Mouse (Mus musculus) hindbrain, embryonic 14.5 days (tissue): ENCODE results near the gene Cdc6. TPM values are rescaled to one million over a fixed set of nuclear protein-coding genes. Genes with fewer than 3 reads are reported as not detected.
"Not testable (repeated sequence)": the region's sequence is repeated elsewhere in the genome, so short reads cannot be mapped to it uniquely, and the experiment has no call there.

ENCODE experiments used
- ATAC-seq: fragments of 200-750 bp; cut with Nextera tagmentation; 2 replicates; pipeline ENCODE4 v1.8.0; 2017; ENCODE audit warnings: moderate number of reproducible peaks, mild to moderate bottlenecking, moderate TSS enrichment, moderate library complexity; ENCODE audit not compliant: low FRiP score
- DNase-seq: peaks from one replicate; pipeline ENCODE4 v3.0.0-alpha.2; 2015; ENCODE audit warnings: low spot score
- H3K27ac ChIP-seq: fragments of 300-500 bp; sonication (generic); 2 replicates; pipeline ENCODE4 v1.5.1; 2014; ENCODE audit warnings: mild to moderate bottlenecking, moderate library complexity
- H3K27me3 ChIP-seq: fragments of 300-500 bp; sonication (generic); 2 replicates; pipeline ENCODE4 v1.6.1; 2014; ENCODE audit warnings: mild to moderate bottlenecking, low read length, mixed read lengths; ENCODE audit not compliant: control insufficient read depth, insufficient read depth
- H3K36me3 ChIP-seq: fragments of 300-500 bp; sonication (generic); replicated peaks from 2 replicates; pipeline ENCODE4 v1.6.1; 2014; ENCODE audit not compliant: control insufficient read depth, insufficient read depth
- H3K4me1 ChIP-seq: fragments of 300-500 bp; sonication (generic); replicated peaks from 2 replicates; pipeline ENCODE4 v1.6.1; 2014; ENCODE audit warnings: antibody characterized with exemption, low read length, mixed read lengths; ENCODE audit not compliant: control insufficient read depth, insufficient read depth
- H3K4me2 ChIP-seq: fragments of 300-500 bp; sonication (generic); replicated peaks from 2 replicates; pipeline ENCODE4 v1.6.1; 2014; ENCODE audit warnings: mild to moderate bottlenecking, moderate library complexity
- H3K4me3 ChIP-seq: fragments of 300-500 bp; sonication (generic); replicated peaks from 2 replicates; pipeline ENCODE4 v1.5.1; 2014; ENCODE audit warnings: mild to moderate bottlenecking, low read length
- H3K9ac ChIP-seq: fragments of 300-500 bp; sonication (generic); 2 replicates; pipeline ENCODE4 v1.6.1; 2014
- H3K9me3 ChIP-seq: fragments of 300-500 bp; sonication (generic); 2 replicates; pipeline ENCODE4 v1.6.1; 2016; ENCODE audit warnings: low read length; ENCODE audit not compliant: control insufficient read depth
- WGBS: fragments of 180-500 bp; shearing (Covaris S2); extraction: QIAGEN DNeasy Blood & Tissue Kit; methylation state at CpG from one replicate; pipeline ENCODE4 v1.1.7; 2014; 5-methylcytosine and 5-hydroxymethylcytosine counted together
- polyA plus RNA-seq: library from polyadenylated mRNA; unstranded; fragments of >200 nt; fragmentation: Nextera tagmentation; extraction: Ambion mirVana; gene quantifications from 2 replicates; pipeline ENCODE4 v1.2.1, GENCODE M21; 2014

The Cdc6 gene
- polyA plus RNA-seq, 1 experiment from 2014 or later, result 4.3 TPM

GRCm38 (mm10) chr11:98933847-98934246 lies 26.2 kb downstream of the Cdc6 start:
- not testable (repeated sequence) for DNase-seq, H3K9ac ChIP-seq, ATAC-seq, H3K4me3 ChIP-seq, H3K9me3 ChIP-seq, H3K36me3 ChIP-seq, H3K27me3 ChIP-seq, H3K27ac ChIP-seq, H3K4me2 ChIP-seq
- H3K4me1 ChIP-seq, result peaks cover 66% of the 10 kb centered on the region
- WGBS, result 93% methylated on average over 2 of the region's 2 CpGs

GRCm38 (mm10) chr11:98934367-98934766 lies 26.8 kb downstream of the Cdc6 start:
- H3K9me3 ChIP-seq, result no peaks in the 10 kb centered on the region
- ATAC-seq, result no peak
- no peaks in the 10 kb centered on the region for H3K36me3 ChIP-seq
- DNase-seq, result no peak
- H3K4me1 ChIP-seq, result peaks cover 65% of the 10 kb centered on the region
- no peak overlapping the region for H3K4me3 ChIP-seq
- H3K9ac ChIP-seq, result no peak overlapping the region
- 92% methylated on average over 3 of the region's 3 CpGs for WGBS
- no peak overlapping the region for H3K27ac ChIP-seq
- no peak overlapping the region for H3K4me2 ChIP-seq
- no peaks in the 10 kb centered on the region for H3K27me3 ChIP-seq

- Histone ChIP-seq H3K4me2 (no peak overlapping the region), H3K27me3 (no peaks in the 10 kb centered on the region), H3K4me3 (no peak overlapping the region), H3K9me3 (no peaks in the 10 kb centered on the region), H3K4me1 (peaks cover 65% of the 10 kb centered on the region), H3K36me3 (no peaks in the 10 kb centered on the region), H3K27ac (no peak overlapping the region), H3K9ac (no peak overlapping the region)
- ATAC-seq (no peak), DNase-seq (no peak)
- WGBS, result 92% methylated on average over 3 of the region's 3 CpGs
Observed at GRCm38 (mm10) chr11:98935123-98935522, 27.5 kb downstream of the Cdc6 start.

GRCm38 (mm10) chr11:98936170-98936569 lies 28.6 kb downstream of the Cdc6 start:
- H3K27me3 ChIP-seq, result no peaks in the 10 kb centered on the region
- no peak for ATAC-seq
- no peaks in the 10 kb centered on the region for H3K9me3 ChIP-seq
- peaks cover 65% of the 10 kb centered on the region for H3K4me1 ChIP-seq
- peak overlapping the region; percentile 47; the same call in 1 of the 2 replicates for H3K4me3 ChIP-seq
- DNase-seq, result no peak
- H3K27ac ChIP-seq, result no peak overlapping the region
- peak overlapping the region; percentile 83 for H3K4me2 ChIP-seq
- 3% methylated on average over 29 of the region's 29 CpGs for WGBS
- peak overlapping the region; percentile 59; the same call in 1 of the 2 replicates for H3K9ac ChIP-seq
- H3K36me3 ChIP-seq, result no peaks in the 10 kb centered on the region

- Histone ChIP-seq H3K9me3 (no peaks in the 10 kb centered on the region), H3K27me3 (no peaks in the 10 kb centered on the region), H3K4me2 (peak overlapping the region; percentile 83), H3K4me1 (peaks cover 65% of the 10 kb centered on the region), H3K9ac (peak overlapping the region; percentile 59), H3K27ac (peak overlapping the region; percentile 10; the same call in 1 of the 2 replicates), H3K36me3 (no peaks in the 10 kb centered on the region), H3K4me3 (peak overlapping the region; percentile 47)
- no peak for DNase-seq
- 3% methylated on average over 23 of the region's 23 CpGs for WGBS
- peak; percentile 26; the same call in 1 of the 2 replicates for ATAC-seq
Observed at GRCm38 (mm10) chr11:98936606-98937409, 29.2 kb downstream of the Cdc6 start.

- Histone ChIP-seq H3K4me1 (peaks cover 65% of the 10 kb centered on the region), H3K4me2 (peak overlapping the region; percentile 83), H3K27me3 (no peaks in the 10 kb centered on the region), H3K9ac (peak overlapping the region; percentile 59), H3K36me3 (no peaks in the 10 kb centered on the region), H3K9me3 (no peaks in the 10 kb centered on the region), H3K4me3 (peak overlapping the region; percentile 47), H3K27ac (peak overlapping the region; percentile 10; the same call in 1 of the 2 replicates)
- peak; percentile 82 for DNase-seq
- WGBS, result under 1% methylated on average over 36 of the region's 38 CpGs
- peak; percentile 89 for ATAC-seq
Observed at GRCm38 (mm10) chr11:98937410-98937913, 29.9 kb downstream of the Cdc6 start.

- H3K4me3 ChIP-seq, result peak overlapping the region; percentile 47
- no peaks in the 10 kb centered on the region for H3K27me3 ChIP-seq
- WGBS, result 1% methylated on average over 39 of the region's 39 CpGs
- no peaks in the 10 kb centered on the region for H3K36me3 ChIP-seq
- no peaks in the 10 kb centered on the region for H3K9me3 ChIP-seq
- peak overlapping the region; percentile 83 for H3K4me2 ChIP-seq
- peak overlapping the region; percentile 59 for H3K9ac ChIP-seq
- H3K27ac ChIP-seq, result peak overlapping the region; percentile 10; the same call in 1 of the 2 replicates
- ATAC-seq (peak; percentile 10; the same call in 1 of the 2 replicates), DNase-seq (no peak)
- peaks cover 65% of the 10 kb centered on the region for H3K4me1 ChIP-seq
Observed at GRCm38 (mm10) chr11:98937914-98938694, 30.5 kb downstream of the Cdc6 start.

GRCm38 (mm10) chr11:98938701-98939083 lies 31.1 kb downstream of the Cdc6 start:
- Histone ChIP-seq H3K27me3 (no peaks in the 10 kb centered on the region), H3K4me1 (peaks cover 68% of the 10 kb centered on the region), H3K9me3 (no peaks in the 10 kb centered on the region), H3K36me3 (no peaks in the 10 kb centered on the region), H3K9ac (0 out of 2 replicates have a peak overlapping the region, but pooled peaks have one; percentile 20), H3K4me2 (peak overlapping the region; percentile 83), H3K27ac (no peak overlapping the region), H3K4me3 (peak overlapping the region; percentile 47)
- ATAC-seq (no peak), DNase-seq (no peak)
- WGBS, result 46% methylated on average over 7 of the region's 7 CpGs
